Mouse (Mus musculus) heart, embryonic 10.5 days (tissue): Measurements from ENCODE around the gene Wdfy4. TPM values are rescaled to one million over a fixed set of nuclear protein-coding genes. Genes with fewer than 3 reads are reported as not detected.

ENCODE experiments used
- DNase-seq: peaks from one replicate; pipeline ENCODE4 v3.0.0-alpha.2; 2017; ENCODE audit warnings: low spot score
- H3K27ac ChIP-seq: fragments of 300-500 bp; sonication (generic); 2 replicates; pipeline ENCODE4 v1.5.1; 2016; ENCODE audit warnings: mild to moderate bottlenecking
- H3K27me3 ChIP-seq: fragments of 300-500 bp; sonication (generic); 2 replicates; pipeline ENCODE4 v1.6.1; 2016; ENCODE audit warnings: mild to moderate bottlenecking; ENCODE audit not compliant: poor library complexity, insufficient read depth, severe bottlenecking
- H3K36me3 ChIP-seq: fragments of 300-500 bp; sonication (generic); 2 replicates; pipeline ENCODE4 v1.6.1; 2016; ENCODE audit warnings: mild to moderate bottlenecking, moderate library complexity
- H3K4me1 ChIP-seq: fragments of 300-500 bp; sonication (generic); 2 replicates; pipeline ENCODE4 v1.6.1; 2016; ENCODE audit warnings: mild to moderate bottlenecking
- H3K4me3 ChIP-seq: fragments of 300-500 bp; sonication (generic); 2 replicates; pipeline ENCODE4 v1.5.1; 2016; ENCODE audit warnings: mild to moderate bottlenecking, moderate library complexity
- H3K9me3 ChIP-seq: fragments of 300-500 bp; sonication (generic); 2 replicates; pipeline ENCODE4 v1.6.1; 2016; ENCODE audit warnings: mild to moderate bottlenecking, moderate library complexity
- WGBS: fragments of 180-500 bp; shearing (Covaris S2); methylation state at CpG from one replicate; pipeline ENCODE4 v1.1.7; 2016; 5-methylcytosine and 5-hydroxymethylcytosine counted together
- polyA plus RNA-seq: library from polyadenylated mRNA; unstranded; fragments of >200 nt; fragmentation: Nextera tagmentation; extraction: Ambion mirVana; gene quantifications from 2 replicates; pipeline ENCODE4 v1.2.1, GENCODE M21; 2016

Wdfy4 gene
- polyA plus RNA-seq, 1 experiment from 2014 or later, result 0.23 TPM

GRCm38 (mm10) chr14:32931709-32932108 is 253.6 kb downstream of the Wdfy4 start:
- Histone ChIP-seq H3K36me3 (no peaks in the 10 kb centered on the region), H3K27me3 (0 out of 2 replicates have a peak, but pooled peaks cover 5% of the 10 kb centered on the region), H3K4me3 (no peak overlapping the region), H3K27ac (no peak overlapping the region), H3K9me3 (no peaks in the 10 kb centered on the region), H3K4me1 (no peaks in the 10 kb centered on the region)
- DNase-seq, result no peak
- WGBS, result 82% methylated on average over 10 of the region's 10 CpGs

- DNase-seq, result no peak
- Histone ChIP-seq H3K27ac (no peak overlapping the region), H3K4me3 (no peak overlapping the region), H3K27me3 (no peaks in the 10 kb centered on the region; the same call in 1 of the 2 replicates), H3K36me3 (no peaks in the 10 kb centered on the region), H3K9me3 (no peaks in the 10 kb centered on the region), H3K4me1 (0 out of 2 replicates have a peak, but pooled peaks cover 3% of the 10 kb centered on the region)
- 81% methylated on average over 9 of the region's 9 CpGs for WGBS
These were observed 261.4 kb downstream of the Wdfy4 start for GRCm38 (mm10) chr14:32923871-32924270.

GRCm38 (mm10) chr14:32917919-32918318 is 267.4 kb downstream of the Wdfy4 start:
- Histone ChIP-seq H3K4me3 (no peak overlapping the region), H3K36me3 (no peaks in the 10 kb centered on the region), H3K4me1 (no peaks in the 10 kb centered on the region), H3K27ac (no peak overlapping the region), H3K9me3 (no peaks in the 10 kb centered on the region), H3K27me3 (no peaks in the 10 kb centered on the region)
- 93% methylated on average over 1 of the region's 1 CpGs for WGBS
- DNase-seq, result no peak

- Histone ChIP-seq H3K4me3 (no peak overlapping the region), H3K27ac (no peak overlapping the region), H3K4me1 (no peaks in the 10 kb centered on the region), H3K27me3 (no peaks in the 10 kb centered on the region), H3K9me3 (no peaks in the 10 kb centered on the region), H3K36me3 (no peaks in the 10 kb centered on the region)
- 65% methylated on average over 2 of the region's 2 CpGs for WGBS
- DNase-seq, result no peak
These were observed 269.9 kb downstream of the Wdfy4 start for GRCm38 (mm10) chr14:32915360-32915759.

GRCm38 (mm10) chr14:32911187-32911586 is 274.1 kb downstream of the Wdfy4 start:
- DNase-seq, result no peak
- 84% methylated on average over 4 of the region's 4 CpGs for WGBS
- no peak overlapping the region for H3K4me3 ChIP-seq
- H3K27ac ChIP-seq, result no peak overlapping the region
- no peaks in the 10 kb centered on the region for H3K4me1 ChIP-seq
- H3K27me3 ChIP-seq, result no peaks in the 10 kb centered on the region
- H3K9me3 ChIP-seq, result no peaks in the 10 kb centered on the region
- no peaks in the 10 kb centered on the region for H3K36me3 ChIP-seq

Other genes with a start within 250 kb of the Wdfy4 start
- 0.23 and 0.39 TPM in 2 replicates for gene Lrrc18, start 194.1 kb downstream of the Wdfy4 start, polyA plus RNA-seq
- 3.5 and 9.3 TPM in 2 replicates for gene Arhgap22, start 28.5 kb upstream of the Wdfy4 start, polyA plus RNA-seq